19 mouse cellular contexts compared by ENCODE assay signal in the genomic region with DNA sequence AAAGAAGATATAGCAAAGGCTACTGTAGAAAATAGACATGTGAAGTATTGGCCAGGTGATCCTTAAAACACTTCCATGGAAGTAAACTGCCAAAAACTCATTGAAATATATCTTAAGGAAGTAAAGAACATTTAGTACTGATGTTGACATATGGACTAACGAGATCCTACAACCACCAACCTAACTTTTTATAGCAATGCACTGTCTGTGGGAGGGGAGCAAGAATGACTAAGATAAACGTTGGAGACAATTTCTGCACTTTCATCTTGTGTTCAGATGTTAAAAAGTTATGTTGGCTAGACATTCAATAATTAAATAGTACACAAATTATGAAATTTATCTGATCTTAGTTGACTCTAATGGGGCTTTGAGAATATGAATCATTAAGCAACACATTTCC.
"Had no signal": no experiment of that assay in that cellular context is flagged by ENCODE, and none has a peak within 500 bp of the region (broad histone marks: within the 10 kb centered on the region; RNA-seq: fewer than 3 reads in every experiment).

No protein-coding gene starts in this region.

- ATAC-seq: liver, postnatal 0 days; lung, postnatal 0 days had no signal

- H3K4me1 ChIP-seq: liver, embryonic 13.5 days; liver, embryonic 15.5 days; lung, embryonic 15.5 days; megakaryocyte, embryonic 14.5 days; midbrain, embryonic 12.5 days; neural tube, embryonic 12.5 days; stomach, embryonic 15.5 days had no signal

- H3K9me3 ChIP-seq: liver, embryonic 13.5 days; liver, embryonic 15.5 days; lung, embryonic 15.5 days; megakaryocyte, embryonic 14.5 days; midbrain, embryonic 12.5 days; neural tube, embryonic 12.5 days; stomach, embryonic 15.5 days had no signal

- H3K27ac ChIP-seq: liver, embryonic 13.5 days; liver, embryonic 15.5 days; lung, embryonic 15.5 days; macrophage; midbrain, embryonic 12.5 days; neural tube, embryonic 12.5 days; stomach, embryonic 15.5 days; stomach, postnatal 0 days had no signal

- H3K4me3 ChIP-seq: liver, embryonic 13.5 days; liver, embryonic 15.5 days; lung, embryonic 15.5 days; megakaryocyte, embryonic 14.5 days; midbrain, embryonic 12.5 days; neural tube, embryonic 12.5 days; stomach, embryonic 15.5 days had no signal

- H3K27me3 ChIP-seq: liver, embryonic 13.5 days; liver, embryonic 15.5 days; lung, embryonic 15.5 days; megakaryocyte, embryonic 14.5 days; midbrain, embryonic 12.5 days; neural tube, embryonic 12.5 days; stomach, embryonic 15.5 days had no signal

- DNase-seq: liver, embryonic 13.5 days; liver, postnatal 0 days; lung, adult 2 months; lung, postnatal 14 days; lung, postnatal 36 days; midbrain, embryonic 14.5 days; right cerebral cortex, postnatal 25 days; thymus, adult 18-20 months; thymus, postnatal 14 days; thymus, postnatal 36 days had no signal

- H3K9ac ChIP-seq: liver, embryonic 13.5 days; liver, embryonic 15.5 days; liver, postnatal 0 days; lung, embryonic 15.5 days; midbrain, embryonic 12.5 days; neural tube, embryonic 12.5 days; stomach, embryonic 15.5 days had no signal

- H3K36me3 ChIP-seq: liver, embryonic 13.5 days; liver, embryonic 15.5 days; lung, embryonic 15.5 days; midbrain, embryonic 12.5 days; neural tube, embryonic 12.5 days; stomach, embryonic 15.5 days had no signal

- H3K4me2 ChIP-seq: liver, embryonic 13.5 days; liver, embryonic 15.5 days; lung, embryonic 15.5 days; midbrain, embryonic 12.5 days; neural tube, embryonic 12.5 days; stomach, embryonic 15.5 days had no signal
